Mouse (Mus musculus) cortical plate, adult 2 months (tissue): ENCODE data around the gene Myoc. TPM values are rescaled to one million over a fixed set of nuclear protein-coding genes. Genes with fewer than 3 reads are reported as not detected.

Experiments
- H3K27ac ChIP-seq: fragments of 200-500 bp; 2 replicates; pipeline ENCODE4 v1.5.1; 2012; ENCODE audit warnings: low read length, control low read depth, inconsistent platforms; ENCODE audit not compliant: insufficient read depth
- H3K4me1 ChIP-seq: fragments of 200-500 bp; 2 replicates; pipeline ENCODE4 v1.6.1; 2011; ENCODE audit warnings: low read length; ENCODE audit not compliant: control insufficient read depth, insufficient read depth
- H3K4me3 ChIP-seq: fragments of 200-500 bp; 2 replicates; pipeline ENCODE4 v1.5.1; 2011; ENCODE audit warnings: mild to moderate bottlenecking, low read length, control low read depth; ENCODE audit not compliant: insufficient read depth
- CTCF ChIP-seq: fragments of 200-500 bp; IDR thresholded peaks from 2 replicates; pipeline ENCODE4 v1.5.1; 2011; ENCODE audit warnings: mild to moderate bottlenecking, control low read depth, low read length; ENCODE audit not compliant: insufficient read depth; ENCODE audit errors: extremely low read depth
- POLR2A ChIP-seq: fragments of 200-500 bp; IDR thresholded peaks from 2 replicates; pipeline ENCODE4 v1.6.1; 2011; ENCODE audit warnings: mild to moderate bottlenecking, low read length, control low read depth; ENCODE audit not compliant: insufficient read depth; ENCODE audit errors: extremely low read depth
- polyA plus RNA-seq: library from polyadenylated mRNA; depleted of rRNA; stranded (reverse); fragments of >200 nt; gene quantifications from 2 replicates; pipeline ENCODE4 v1.2.3, GENCODE M21; 2012; rRNA removed

Myoc gene
- polyA plus RNA-seq, 1 experiment, result 21.2 TPM

- Histone ChIP-seq H3K4me1 (no peaks in the 10 kb centered on the region), H3K27ac (no peak overlapping the region), H3K4me3 (no peak overlapping the region)
- TF ChIP-seq CTCF, result no peak
- no peak for TF ChIP-seq POLR2A
Observed at GRCm38 (mm10) chr1:162643752-162644151, 4.8 kb downstream of the Myoc start.

DNA sequence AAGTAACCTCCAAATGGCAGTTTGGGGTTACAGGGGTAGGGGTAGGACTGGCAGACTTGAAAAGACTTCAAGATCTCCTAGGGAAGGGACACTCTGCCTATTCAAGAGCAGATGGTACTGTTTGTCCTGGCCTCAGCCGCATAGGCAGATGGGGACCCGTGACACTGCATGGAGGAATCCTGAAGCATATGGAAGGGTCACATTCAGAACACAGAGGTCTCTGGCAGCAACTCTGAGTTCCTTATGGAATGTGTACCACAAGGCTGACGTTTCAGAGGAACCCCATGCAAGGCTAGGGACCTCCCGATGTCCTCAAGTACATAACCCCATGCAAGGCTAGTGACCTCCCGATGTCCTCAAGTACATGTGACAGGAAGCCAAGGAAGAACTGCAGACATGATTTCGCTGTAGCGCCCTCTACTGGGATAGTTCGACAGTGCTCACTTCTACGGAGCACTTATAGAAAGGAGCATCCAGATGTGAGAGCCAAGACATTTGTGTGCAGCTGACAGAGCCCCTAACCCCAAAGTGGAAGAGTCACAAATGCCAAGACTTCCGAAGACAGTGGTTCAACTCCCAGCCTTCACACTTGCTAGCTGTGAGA is 7.2 kb downstream of the Myoc start:
- H3K27ac ChIP-seq, result no peak overlapping the region
- H3K4me1 ChIP-seq, result no peaks in the 10 kb centered on the region
- H3K4me3 ChIP-seq, result no peak overlapping the region
- TF ChIP-seq CTCF (0 out of 2 replicates have a peak, but pooled peaks have one; percentile 14), POLR2A (no peak)

DNA sequence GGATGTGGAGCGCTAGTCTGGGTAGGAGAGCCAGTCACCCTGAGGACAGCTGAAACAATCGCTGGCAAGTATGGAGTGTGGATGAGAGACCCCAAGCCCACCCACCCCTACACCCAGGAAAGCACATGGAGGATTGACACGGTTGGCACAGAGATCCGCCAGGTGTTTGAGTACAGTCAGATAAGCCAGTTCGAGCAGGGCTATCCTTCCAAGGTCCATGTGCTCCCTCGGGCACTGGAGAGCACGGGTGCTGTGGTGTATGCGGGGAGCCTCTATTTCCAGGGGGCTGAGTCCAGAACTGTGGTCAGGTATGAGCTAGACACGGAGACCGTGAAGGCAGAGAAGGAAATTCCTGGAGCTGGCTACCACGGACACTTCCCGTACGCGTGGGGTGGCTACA is 9.5 kb downstream of the Myoc start:
- Histone ChIP-seq H3K4me3 (no peak overlapping the region), H3K27ac (no peak overlapping the region), H3K4me1 (no peaks in the 10 kb centered on the region)
- TF ChIP-seq CTCF, result no peak
- no peak for TF ChIP-seq POLR2A

GRCm38 (mm10) chr1:162658119-162658518 is 19.2 kb downstream of the Myoc start, which contains the start of gene Myocos:
Gene Myocos, minus strand, starts transcription at chr1:162658219.
- no peaks in the 10 kb centered on the region for H3K4me1 ChIP-seq
- H3K4me3 ChIP-seq, result no peak within 1 kb of the TSS
- TF ChIP-seq POLR2A, result no peak
- TF ChIP-seq CTCF, result no peak
- no peak within 1 kb of the TSS for H3K27ac ChIP-seq

DNA sequence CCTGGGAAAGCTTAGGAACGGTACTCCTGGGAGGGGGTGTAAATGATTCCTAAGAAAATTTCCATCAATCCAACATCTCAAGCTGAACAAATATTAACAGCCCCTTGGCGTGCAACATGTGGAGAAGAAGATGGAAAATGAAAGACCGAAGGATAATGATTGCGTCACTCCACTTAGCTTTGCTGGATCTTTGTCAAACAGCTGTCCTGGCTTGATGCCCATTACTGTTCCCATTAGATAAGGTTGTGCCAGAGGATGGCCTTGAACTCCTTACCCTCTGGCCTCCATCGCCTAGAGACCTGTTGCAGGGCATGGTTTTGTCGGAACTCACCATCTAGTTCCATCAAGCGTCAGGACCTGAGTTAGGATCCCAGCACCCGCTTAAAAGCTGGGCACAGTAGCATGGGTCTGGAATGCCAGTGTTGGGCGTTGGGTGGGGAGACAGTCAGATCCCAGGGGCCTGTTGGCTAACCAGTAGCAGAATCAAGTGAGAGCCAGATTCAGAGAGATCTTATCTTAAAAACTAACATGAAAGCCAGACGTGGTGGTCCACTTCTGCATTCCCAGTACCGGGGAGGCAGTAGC is 21.4 kb downstream of the Myoc start:
- no peak overlapping the region for H3K27ac ChIP-seq
- TF ChIP-seq CTCF (no peak), POLR2A (no peak)
- H3K4me1 ChIP-seq, result no peaks in the 10 kb centered on the region
- no peak overlapping the region for H3K4me3 ChIP-seq

DNA sequence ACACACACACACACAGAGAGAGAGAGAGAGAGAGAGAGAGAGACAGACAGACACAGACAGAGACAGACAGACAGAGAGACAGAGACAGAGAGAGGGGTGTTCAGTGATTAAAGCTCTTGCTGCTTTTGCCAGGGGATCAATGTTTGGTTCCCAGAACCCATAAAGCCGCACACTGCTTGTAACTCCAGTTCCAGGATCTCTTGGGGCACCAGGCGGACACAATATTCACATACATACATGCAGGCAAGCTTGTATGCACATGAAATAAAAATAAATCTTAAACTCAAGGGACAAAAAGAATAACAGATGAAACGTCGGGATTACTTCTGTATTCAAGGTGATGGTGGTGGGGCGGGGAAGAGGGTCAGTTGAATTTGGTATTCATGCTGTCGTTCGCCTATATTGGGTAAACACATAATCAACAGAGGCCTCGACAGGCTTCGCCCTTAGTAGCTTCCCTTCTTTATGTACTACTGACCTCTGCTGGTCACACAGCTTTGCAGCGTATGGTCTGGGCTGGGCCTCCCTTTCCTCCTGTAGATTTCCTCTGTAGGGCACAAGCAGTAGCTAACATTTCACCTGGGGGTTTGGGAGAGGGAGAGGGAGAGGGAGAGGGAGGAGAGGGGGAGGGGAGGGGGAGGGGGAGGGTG is 26.0 kb downstream of the Myoc start:
- Histone ChIP-seq H3K27ac (no peak overlapping the region), H3K4me3 (no peak overlapping the region), H3K4me1 (no peaks in the 10 kb centered on the region)
- TF ChIP-seq CTCF (peak; percentile 94), POLR2A (no peak)

- no peaks in the 10 kb centered on the region for H3K4me1 ChIP-seq
- no peak overlapping the region for H3K4me3 ChIP-seq
- TF ChIP-seq CTCF (no peak), POLR2A (no peak)
- no peak overlapping the region for H3K27ac ChIP-seq
Observed at GRCm38 (mm10) chr1:162665486-162666174, 26.7 kb downstream of the Myoc start.

GRCm38 (mm10) chr1:162693721-162694120 is 54.8 kb downstream of the Myoc start:
- Histone ChIP-seq H3K27ac (no peak overlapping the region), H3K4me1 (no peaks in the 10 kb centered on the region), H3K4me3 (no peak overlapping the region)
- no peak for TF ChIP-seq POLR2A
- TF ChIP-seq CTCF, result no peak

DNA sequence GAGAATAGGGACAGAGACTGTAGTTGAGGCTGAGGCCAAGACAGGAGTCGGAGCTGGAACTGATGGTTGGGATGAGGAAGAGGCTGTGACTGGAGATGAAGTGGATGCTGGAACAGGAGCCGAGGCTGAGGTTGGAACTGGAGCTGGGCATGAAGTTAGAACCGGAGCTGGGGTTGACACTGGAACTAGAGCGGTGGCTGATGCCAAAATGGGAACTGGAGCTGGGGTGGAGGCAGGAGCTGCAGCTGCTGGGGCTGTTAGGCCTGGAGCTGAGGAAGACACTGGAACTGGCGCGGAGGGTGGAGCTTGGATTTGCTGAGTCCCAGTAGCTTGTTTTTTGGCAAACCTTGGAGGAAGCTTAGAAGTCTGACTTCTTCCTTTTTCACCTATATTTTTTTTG is 58.9 kb downstream of the Myoc start:
- Histone ChIP-seq H3K27ac (no peak overlapping the region), H3K4me1 (no peaks in the 10 kb centered on the region), H3K4me3 (no peak overlapping the region)
- TF ChIP-seq CTCF (no peak), POLR2A (no peak)

Other genes with a start within 250 kb of the Myoc start
- 48.9 and 54.3 TPM in 2 replicates for gene Dnm3, start 161.1 kb upstream of the Myoc start, polyA plus RNA-seq
- 9.3 and 10.3 TPM in 2 replicates for gene Mettl13, start 90.6 kb upstream of the Myoc start, polyA plus RNA-seq
- gene Vamp4, start 68.6 kb upstream of the Myoc start, polyA plus RNA-seq, result 82.2 and 84.3 TPM in 2 replicates
- gene Myocos, start 19.1 kb downstream of the Myoc start, polyA plus RNA-seq, result not detected in 2 replicates
- gene Prrc2c, start 101.4 kb downstream of the Myoc start, polyA plus RNA-seq, result 38.6 and 41.5 TPM in 2 replicates
- 0.13 and 0.25 TPM in 2 replicates for gene Fmo4, start 174.8 kb downstream of the Myoc start, polyA plus RNA-seq
- 21.4 and 25.3 TPM in 2 replicates for gene Fmo1, start 227.5 kb downstream of the Myoc start, polyA plus RNA-seq